Mouse (Mus musculus) heart, postnatal 14 days (tissue): Measurements from ENCODE around the gene Atp4b. TPM values are rescaled to one million over a fixed set of nuclear protein-coding genes. Genes with fewer than 3 reads are reported as not detected.
"Not testable (repeated sequence)": the region's sequence is repeated elsewhere in the genome, so short reads cannot be mapped to it uniquely, and the experiment has no call there.

Source experiments
- DNase-seq, 2 experiments: peaks; one replicate each; pipeline ENCODE4 v3.0.0; 2021 to 2022
- intact Hi-C: fragments of 180-260 bp; cut with DNase I; formaldehyde crosslinking; loops from one replicate; pipeline ENCODE4 v1.15.1; 2025
- total RNA-seq, 2 experiments: library from RNA; stranded (reverse); gene quantifications; 2 replicates each; pipeline ENCODE4 v1.2.3; 2021

Gene Atp4b
- total RNA-seq, 2 experiments from 2014 or later: not detected

DNA sequence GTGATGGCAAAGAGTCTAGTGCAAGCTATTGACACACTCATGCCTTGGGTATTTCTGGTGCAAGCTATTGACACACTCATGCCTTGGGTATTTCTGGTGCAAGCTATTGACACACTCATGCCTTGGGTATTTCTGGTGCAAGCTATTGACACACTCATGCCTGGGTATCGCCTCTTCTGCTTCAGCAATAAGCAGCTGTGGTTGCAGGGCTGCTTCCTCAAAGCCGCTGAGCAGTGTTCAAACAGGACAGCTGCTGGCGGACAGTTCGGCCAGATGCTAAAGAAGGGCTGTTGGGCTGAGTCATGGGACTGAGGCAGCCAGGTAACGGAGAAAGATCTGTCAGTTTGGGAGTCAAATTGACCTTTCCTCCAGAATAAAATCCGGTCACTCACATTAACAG is 59.4 kb downstream of the Atp4b start:
- DNase-seq, intact Hi-C loops: not testable (repeated sequence)

Other genes starting within 250 kb of the Atp4b start
- 100 to 1,000 TPM; 328 to 332 TPM for gene Lamp1, start 237.7 kb downstream of the Atp4b start, total RNA-seq
- 1 to 10 TPM; 2.8 to 2.9 TPM for gene Grtp1, start 196.2 kb downstream of the Atp4b start, total RNA-seq
- gene Adprhl1, start 142.7 kb downstream of the Atp4b start, total RNA-seq: 100 to 1,000 TPM; 380 to 433 TPM
- 10 to 100 TPM; 45.7 to 51.6 TPM for gene Dcun1d2, start 108.7 kb downstream of the Atp4b start, total RNA-seq
- 10 to 100 TPM; 22.0 to 26.6 TPM for gene Tmco3, start 108.6 kb downstream of the Atp4b start, total RNA-seq
- 10 to 100 TPM; 40.4 to 45.5 TPM for gene Tfdp1, start 58.1 kb downstream of the Atp4b start, total RNA-seq
- gene Grk1, start 8.3 kb upstream of the Atp4b start, total RNA-seq: under 1 TPM; 0.02 to 0.05 TPM
- 10 to 100 TPM; 13.8 to 14.6 TPM for gene Tmem255b, start 38.4 kb upstream of the Atp4b start, total RNA-seq
- 100 to 1,000 TPM; 121 to 122 TPM for gene Gas6, start 97.7 kb upstream of the Atp4b start, total RNA-seq
- gene 1700029H14Rik, start 165.6 kb upstream of the Atp4b start, total RNA-seq: not detected